Mouse (Mus musculus) naive thymus-derived CD4-positive, alpha-beta T cell, adult 2 months (primary cell): Measurements from ENCODE around the gene Tmem101.
"Not testable (repeated sequence)": the region's sequence is repeated elsewhere in the genome, so short reads cannot be mapped to it uniquely, and the experiment has no call there.

Experiments
- DNase-seq: peaks from one replicate; pipeline ENCODE4 v3.0.0-alpha.2; 2011; ENCODE audit warnings: low read depth

Tmem101 gene

DNA sequence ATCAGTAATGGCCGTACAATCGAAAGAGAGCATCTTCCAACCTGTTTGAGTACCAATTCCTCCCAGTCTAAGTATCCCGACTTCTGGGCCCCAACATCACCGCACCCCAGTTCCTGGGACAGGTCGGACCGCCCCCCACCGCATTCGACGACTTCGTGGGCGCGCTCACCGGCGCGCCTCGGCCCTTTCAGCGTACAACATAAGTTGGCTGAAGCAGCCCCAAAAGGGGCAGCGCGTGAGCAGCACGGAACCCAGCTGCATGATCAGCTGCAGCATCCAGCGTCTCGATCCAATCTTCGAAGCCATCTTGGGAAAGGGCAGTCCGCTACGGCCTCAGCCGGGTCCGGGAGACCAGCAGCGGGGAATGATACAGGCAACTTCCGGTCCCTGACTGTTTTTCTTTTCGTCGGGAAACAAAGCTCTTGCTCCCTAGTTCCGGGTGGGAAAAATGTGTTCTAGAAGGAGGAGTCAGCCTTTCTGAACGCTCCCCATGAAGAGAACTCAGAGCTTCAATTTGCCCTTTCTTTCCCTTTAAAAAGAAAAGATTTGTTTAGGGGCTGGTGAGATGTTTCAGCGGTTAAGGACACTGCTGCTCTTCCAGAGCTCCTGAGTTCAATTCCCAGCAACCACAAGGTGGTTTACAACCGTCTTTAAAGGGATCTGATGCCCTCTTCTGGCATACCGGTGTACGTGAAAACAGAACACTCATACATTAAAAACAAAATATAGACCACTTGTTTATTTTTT, at the start of gene Tmem101:
TSS of gene Tmem101 (minus strand) at position 366 of the 747 bp plus-strand sequence.
- peak; percentile 71 for DNase-seq

DNA sequence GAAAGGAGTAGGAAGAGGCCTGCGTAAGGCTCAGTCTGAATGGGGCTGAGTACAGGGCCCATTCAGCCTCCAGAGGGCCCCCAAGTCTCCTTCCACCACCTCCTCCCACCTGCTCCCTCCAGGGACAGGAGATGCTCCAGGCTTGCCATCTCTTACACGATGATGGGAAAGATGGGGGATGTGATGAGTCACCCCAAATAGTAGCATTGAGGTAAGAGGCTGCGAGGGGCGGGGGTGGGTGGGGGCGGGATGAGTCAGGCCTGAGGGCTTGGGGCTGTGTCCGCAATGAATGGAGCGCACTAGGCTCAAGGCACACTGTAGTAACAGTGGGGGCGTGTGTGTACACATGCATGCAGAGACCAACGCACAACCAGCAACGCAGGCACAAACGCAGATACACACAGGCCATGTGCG, 45.2 kb upstream of the Tmem101 start:
- DNase-seq, result no peak

DNA sequence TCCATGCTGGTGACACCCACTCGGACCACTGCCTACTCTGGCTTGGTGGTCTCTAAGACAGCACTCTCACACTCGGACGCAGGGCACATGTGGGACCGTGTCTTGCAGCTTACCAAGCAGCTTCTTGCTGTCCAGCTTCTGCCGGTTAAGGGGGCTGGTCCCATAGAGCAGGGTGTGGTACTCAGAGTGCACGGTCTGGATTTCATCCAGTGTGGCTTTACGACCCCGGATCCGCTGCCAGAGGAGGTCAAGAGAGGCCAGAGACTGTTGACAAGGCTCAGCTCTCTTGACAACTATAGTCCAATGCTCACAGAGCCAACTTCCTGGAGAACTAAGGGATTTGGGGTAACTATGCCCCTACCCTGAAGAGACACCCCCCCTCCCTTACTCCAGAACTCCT, 43.7 kb upstream of the Tmem101 start:
- no peak for DNase-seq

DNA sequence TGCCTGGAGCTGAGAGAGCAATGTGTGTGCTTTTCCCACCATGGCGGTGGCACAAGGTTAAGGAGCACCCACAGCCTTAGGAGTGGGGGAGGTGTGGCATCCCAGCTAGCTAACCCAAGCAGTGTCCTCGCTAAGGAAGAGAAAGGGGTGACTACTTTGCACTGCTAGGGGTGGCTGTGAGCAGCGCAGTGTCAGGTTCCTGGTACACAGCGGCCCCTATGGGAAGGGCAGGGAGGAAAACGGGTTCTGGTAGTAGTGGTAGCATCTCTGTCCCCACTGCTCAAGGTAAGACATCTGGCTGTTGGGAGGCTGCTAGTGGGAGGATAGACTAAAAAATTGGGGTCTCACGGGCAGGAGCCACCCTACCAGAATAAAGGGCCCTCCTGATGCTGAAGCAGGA, 42.0 kb upstream of the Tmem101 start:
- no peak for DNase-seq

DNA sequence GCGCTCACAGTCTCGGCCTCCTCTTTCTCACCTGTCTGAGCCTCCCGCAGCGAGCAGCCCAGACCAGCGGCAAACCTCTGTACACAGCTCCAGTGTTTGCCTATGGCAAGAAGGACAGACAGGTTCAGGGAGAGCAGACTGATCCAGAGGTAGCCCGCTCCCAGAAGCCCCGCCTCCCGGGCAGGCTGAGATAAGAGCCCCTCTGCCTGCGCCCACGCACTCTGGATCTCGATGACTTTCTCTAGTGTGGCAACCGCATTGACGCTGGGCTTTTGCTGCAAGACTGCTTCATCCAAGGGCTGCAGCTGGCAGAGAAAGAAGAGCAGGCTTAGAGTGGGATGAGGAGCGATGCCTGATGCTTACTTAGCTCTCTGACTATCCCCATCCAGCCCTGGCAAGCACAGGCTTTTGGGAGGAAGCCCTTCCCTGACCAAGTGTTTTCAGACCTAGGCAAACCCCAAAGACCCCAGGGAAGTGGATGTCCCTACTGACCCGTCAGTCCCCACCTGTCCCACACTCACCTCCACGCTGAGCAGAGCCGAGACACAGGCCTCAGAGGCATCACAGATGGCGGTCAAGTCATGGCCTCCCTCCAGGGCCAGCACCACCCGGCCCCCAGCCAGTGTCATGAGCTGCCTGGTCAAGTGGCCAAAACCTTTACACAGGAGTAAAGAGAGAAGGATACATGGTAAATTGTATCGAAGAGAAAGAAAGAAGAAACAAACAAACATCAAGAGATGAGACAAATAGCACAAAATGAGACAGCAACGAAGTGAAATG, 40.0 kb upstream of the Tmem101 start:
- no peak for DNase-seq

DNA sequence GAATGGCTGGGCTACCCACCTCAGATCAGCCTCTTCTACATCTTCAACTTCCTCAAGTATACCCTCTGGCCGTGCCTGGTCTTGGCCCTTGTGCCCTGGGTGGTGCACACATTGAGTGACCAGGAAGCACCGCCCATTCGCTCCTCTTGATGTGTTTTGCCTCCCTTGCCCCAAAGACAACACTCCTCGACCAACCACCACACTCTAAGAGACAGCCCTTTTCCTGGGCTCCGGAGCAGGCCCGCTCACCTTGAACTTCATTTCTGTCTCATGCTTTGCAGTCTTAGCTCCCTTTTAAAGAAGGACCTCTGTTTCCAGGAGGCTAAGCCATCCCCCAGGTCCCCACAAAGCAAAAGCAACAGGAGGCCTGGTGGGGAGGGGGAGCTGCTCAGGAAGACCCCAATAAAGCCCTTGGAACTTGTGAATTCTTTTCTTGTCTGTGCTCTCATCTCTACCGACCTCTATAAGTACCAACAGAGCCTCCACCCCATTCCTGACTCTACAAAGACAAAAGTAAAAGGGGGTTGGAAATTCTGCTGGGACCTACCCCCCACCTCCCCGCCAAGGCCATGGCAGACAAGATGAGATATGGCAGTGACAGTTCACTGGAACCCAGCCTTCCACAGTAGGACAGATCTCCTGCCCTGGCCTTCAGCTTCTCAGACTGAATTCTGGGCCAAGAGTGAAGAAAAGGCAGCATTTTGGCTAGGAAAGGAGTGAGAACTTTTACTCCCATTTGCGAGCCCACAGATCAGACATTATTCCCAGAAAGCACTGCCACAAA, 37.6 kb upstream of the Tmem101 start:
- DNase-seq, result no peak

DNA sequence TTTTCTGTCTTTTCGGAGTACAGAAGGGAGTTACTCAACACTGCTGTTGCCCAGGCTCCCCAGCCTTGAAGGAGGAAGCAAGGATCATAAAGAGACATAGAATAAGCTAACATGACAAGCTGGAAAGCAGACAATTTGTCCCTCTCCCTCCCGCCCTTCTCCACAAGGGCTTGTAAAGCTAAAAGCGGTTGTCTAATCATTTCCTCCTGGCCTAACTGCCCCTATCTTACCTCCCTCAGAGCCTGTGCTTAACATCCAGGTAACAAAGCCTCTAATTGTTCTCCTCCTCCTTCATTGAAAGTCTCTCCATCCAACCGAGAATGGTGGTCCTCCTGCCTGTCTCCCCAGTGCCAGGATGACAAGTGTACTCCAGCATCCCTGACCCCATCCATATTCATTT, 34.6 kb upstream of the Tmem101 start:
- DNase-seq, result no peak

DNA sequence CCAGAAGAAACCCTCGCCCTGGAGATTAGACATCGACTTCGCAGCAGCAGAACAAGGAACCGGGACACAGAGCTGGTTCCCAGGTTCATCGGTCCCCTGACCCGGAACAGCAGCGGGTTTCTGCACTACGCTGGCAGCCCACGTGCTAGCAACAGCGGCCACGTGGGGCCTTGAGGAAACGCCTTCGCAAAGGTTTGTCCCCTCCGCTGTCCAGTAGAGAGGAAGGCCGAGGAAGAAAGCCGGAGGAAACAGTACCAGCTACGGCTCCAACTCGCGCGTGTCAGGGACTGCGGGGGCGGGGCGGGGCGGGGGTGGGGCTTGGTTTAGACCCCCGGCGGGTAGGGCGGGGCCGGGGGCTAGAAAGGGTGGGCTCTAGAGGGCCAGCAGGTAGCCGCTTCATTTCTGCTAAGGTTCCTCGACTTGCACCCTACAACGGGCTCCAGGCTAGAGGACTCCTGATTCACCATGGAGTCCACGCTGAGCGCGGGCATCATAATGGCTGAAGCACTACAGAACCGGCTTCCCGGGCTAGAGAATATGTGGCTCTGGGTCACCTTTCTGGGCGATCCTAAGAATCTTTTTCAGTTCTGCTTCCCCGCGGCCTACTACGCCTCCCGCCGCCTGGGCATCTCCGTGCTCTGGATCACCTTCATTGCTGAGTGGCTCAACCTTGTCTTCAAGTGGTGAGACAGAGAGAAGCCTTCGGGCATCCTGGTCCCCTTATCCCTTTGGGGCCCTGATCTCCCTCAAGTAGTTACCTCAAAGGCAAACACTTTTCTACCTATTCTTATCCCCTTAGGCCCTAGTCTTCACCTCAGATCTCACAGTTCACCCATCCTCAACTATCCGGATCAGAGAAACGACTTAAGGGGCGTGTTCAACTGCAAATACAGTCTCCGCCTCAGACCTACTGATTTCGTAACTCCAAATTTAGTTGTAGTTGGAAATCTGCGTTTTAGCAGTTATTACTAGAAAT, 33.5 kb upstream of the Tmem101 start, which contains the start of gene G6pc3:
TSS of gene G6pc3 (plus strand) at position 160 of the 976 bp plus-strand sequence.
- peak; percentile 77 for DNase-seq

DNA sequence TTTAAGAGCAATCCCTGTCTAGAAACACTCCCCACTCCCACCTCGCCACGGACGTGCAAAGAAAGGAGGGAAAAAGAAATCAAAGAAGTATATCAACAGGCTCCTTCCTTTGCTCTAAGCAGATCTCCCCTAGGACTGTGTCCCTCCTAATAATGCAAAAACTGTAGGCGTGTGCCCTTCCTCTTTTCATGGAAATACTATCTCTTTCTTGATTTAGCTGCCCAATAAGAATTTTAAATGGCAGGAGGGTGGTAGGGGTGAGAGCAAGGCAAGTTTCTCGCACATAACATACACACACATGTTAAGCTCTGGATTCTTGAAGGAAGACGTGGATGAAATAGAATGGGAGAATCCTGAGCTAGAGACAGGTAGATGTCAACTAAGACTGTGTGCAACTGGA, 32.8 kb upstream of the Tmem101 start:
- DNase-seq, result no peak

DNA sequence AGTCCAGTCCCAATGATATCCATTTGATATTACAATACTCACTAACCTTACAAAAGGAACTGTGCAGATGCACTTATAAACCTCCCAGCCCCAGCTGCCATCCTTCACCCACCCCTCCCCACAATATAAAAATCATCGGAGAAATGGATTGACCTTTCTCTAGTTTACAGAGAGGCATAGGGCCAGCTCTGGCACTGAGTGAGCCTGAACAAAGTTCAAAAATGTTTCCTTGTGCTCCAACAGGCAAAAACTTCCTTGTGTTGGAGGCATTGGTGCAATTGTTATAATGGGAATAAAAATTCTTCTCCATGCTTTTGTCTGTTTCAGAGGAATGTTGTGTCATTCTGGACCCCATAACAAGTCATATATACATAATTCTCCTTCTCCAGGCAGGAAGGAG, 30.0 kb upstream of the Tmem101 start:
- no peak for DNase-seq

DNA sequence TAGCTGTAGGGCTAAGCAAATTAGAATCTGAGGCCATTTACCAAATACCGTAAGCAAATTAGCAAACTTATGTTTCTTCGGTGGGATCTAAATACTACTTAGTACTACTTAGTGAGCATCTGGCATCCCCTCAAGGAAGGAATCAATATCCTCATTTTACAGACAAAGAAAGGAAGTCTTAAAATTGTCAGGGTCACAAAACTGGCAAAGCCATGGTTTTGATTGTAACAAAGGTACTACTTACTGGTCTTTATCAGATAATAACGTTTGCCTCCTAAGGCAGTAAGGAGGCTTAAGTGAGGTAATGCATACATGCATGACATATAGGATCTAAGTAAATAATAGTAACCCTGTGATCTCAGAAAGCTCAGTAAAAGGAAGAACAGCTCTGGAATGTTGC, 29.5 kb upstream of the Tmem101 start:
- DNase-seq, result peak; percentile 34

DNA sequence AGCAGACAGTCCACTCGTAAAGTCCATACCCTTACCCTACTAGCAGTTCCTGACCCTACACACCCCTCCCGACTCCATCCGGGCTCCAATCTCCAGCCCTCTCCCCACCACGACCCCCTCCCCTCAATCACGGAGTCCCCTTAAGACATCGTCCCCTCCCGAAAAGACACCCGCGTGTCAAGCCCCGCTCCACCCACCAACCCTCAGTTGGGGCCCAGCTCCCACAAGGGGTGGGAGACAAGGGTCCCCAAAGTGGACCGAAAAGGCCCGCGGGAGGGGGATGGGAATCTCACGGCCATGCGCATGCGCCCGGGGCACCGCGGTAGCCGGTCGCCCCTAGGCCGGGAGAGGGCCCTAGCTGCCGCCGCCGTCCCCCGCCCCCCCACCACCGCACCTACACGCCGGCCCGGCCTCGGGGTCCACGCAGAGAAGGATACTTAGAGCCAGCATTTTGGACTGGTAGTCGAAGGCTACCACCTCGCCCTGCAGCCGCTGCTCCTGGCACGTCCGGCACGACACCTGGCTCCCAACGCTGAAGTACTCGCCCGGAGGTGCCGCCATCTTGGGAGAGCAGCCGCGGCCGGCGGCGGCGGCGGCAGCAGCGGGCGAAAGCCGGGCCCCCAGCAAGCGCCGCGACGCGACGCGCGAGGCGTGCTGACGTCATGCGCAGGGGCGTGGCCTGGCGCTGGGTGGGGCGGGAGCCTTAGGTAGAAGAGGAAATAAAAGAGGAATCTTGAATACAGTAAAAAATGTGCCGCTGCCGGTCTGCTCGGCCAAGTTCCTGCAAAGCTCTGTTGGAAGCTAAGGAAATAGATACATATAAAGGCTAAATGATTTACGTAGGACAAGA, 28.7 kb upstream of the Tmem101 start, which contains the start of gene Lsm12:
TSS of gene Lsm12 (minus strand) at position 651 of the 850 bp plus-strand sequence.
- DNase-seq, result peak; percentile 98

DNA sequence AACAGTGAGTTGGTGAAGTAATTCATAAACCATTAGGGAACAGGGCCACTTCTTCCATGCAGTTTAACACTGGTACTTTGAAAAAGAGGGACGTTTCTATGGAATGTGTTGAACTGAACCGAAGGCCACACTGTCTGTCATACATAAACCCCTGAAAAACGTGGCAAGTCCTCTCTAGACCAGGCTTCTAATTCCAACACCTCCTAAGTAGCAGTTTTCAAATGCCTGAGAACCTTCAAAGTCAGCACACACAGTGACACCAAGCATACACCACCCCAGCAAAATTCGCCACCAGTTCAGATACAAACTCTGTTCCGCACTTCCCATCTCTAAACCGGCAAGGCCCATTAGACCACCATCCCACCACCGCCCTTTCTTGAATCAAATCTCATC, 28.0 kb upstream of the Tmem101 start:
- no peak for DNase-seq

DNA sequence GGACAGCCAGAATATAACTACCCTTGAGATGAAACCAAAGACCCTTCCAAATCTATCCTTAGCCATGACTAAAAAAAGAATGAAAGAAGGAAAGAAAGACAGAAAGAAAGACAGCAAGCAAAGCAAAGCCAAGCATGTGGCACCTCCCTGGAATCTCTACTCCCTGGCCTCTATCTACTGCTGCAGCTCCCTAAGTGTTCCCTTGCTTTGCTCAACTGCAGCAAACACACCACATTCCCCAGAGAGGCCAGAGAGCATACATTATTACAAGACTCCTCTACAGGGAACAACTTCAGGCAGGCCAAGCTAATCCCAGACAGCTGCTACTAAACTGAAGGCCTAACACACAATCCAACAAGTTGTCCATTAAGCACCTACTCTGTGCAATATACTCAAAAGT, 23.6 kb upstream of the Tmem101 start:
- DNase-seq, result no peak

DNA sequence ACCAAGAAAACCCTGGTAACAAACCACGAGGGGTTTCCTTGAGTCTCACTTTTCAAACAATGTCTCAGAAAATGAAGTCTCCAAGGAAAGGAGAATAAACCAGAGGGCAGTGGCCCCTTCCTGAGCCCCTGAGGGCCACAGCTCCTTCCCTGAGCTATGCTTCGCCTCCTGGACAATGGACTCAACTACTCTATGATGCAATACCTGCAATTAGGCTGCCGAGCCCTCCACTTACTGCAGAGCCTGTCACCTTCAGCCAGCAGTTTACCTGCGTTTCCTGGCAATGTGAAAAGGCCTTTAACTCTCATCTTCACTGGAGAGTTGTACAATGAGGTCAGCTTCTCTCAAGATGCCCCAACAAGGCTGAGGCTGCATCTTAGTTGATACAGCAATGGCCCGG, 12.5 kb upstream of the Tmem101 start:
- DNase-seq, result no peak

DNA sequence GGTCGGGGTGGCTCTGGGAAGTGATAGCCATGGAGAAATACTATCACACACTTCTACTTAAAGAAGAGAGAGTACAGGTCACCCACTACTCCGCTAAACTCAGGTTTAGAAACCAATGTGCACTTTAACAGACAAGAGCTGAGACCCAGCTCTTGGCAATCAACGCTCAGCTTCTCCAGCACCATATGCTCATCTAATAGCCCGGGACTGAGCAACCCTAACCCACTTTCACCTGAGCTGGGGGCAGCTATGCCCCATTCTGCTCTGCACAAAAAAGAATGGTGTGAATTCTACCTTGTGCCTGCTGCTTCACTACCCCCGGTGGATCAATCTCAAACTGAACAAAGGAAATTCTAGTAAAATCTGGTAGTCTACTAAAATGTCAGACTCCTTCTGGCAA, 11.3 kb upstream of the Tmem101 start:
- DNase-seq, result no peak

DNA sequence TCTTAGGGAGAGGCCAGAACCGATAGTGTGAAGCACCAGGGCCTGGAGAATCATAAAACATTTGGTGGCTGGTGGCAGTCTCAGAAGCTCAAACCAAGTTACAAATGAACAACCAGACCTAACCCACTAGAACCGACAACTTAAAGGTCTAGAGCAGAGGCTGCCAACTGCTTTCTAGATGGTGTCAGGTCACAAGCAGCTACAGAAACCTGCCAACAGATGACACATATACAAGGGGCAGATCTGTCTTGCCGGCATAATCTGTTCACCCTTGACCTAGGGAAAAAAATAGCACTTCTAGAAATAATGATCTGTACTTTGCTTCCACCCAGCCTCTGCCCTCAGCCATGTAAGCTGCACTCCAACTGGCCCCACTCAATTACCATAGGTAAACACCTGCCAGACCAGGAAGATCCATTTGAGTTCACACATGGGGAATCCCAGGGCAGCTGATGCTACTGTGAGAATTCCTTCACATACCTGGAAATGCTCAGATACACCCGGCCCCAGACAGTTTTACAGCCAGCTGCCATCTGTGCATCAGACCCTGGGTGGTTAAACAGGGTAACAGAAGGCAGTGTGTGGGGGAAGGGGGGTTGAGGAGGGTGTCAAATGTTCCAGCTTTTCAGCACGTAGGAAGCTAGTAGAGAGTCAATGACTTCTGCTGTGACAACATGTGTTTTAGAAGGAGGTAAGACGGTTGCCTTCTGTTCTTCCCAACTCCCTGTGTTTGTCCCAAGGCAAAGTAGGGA, 9.9 kb upstream of the Tmem101 start:
- DNase-seq, result no peak

DNA sequence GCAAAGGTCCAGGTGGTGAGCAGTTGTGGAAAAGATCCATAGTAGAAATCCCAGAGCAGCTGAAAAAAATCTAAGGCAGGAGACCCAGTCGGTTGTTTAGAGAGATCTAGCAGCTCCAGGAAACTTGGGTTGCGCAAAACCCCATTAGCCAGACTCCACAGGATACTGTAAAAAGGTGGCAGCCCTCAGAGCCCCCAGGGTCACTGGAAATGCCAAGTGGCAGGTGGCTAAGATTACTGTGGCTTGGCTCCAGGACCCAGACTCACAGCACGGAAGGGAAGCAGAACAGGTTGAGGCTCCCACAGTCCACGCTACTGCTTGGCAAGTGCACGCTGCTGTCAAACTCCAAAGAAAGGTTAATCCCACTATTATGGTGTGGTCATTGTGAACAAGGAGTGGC, 3.6 kb upstream of the Tmem101 start:
- DNase-seq, result no peak

DNA sequence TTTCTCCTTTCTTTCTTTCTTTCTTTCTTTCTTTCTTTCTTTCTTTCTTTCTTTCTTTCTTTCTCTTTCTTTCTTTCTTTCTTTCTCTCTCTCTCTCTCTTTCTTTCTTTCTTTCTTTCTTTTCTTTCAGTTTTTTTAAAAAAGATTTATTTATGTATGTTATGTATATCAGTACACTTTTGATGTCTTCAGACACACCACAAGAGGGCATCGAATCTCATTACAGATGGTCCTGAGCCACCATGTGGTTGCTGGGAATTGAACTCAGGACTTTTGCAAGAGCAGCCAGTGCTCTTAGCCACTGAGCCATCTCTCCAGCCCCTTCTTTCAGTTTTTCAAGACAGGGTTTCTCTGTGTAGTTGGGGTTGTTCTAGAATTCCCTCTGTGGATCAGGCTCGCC, 1.8 kb upstream of the Tmem101 start:
- not testable (repeated sequence) for DNase-seq

DNA sequence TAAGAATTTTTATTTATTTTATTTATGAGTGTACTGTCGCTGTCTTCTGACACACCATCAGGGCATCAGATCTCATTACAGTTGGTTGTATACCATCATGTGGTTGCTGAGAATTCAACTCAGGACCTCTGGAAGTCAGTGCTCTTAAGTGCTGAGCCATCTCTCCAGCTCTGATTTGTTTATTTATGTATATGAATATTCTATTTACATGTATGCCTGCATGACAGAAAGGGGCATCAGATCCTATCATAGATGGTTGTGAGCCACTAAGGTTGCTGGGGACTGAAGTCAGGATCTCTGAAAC, 534 bp upstream of the Tmem101 start:
- no peak for DNase-seq
